Mouse (Mus musculus): Measurements from ENCODE around the gene Rbfox1.

DNA sequence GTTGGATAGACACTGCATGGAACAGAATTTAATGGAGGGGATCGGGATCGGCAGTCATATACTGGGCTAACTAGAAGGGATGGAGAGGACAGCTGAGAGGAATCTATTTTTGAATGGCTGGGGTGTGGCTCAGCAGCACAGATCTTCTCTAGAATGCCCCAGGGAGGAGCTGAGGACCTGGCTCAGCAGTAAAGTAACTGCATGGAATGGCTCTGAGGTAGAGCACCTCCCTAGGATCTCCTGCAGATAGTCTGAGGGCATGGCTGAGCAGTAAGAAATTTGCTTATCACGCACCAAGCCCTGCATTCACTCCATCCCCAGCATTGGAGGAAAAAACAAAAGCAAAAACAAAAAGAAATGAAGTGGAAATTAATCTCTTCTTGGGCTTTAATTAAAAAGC is 225.0 kb downstream of the Rbfox1 start:
- no peak for TF ChIP-seq CTCF (IDR thresholded peaks at IDR 0.05; ENCODE audit: low read depth)
- TF ChIP-seq EP300 (optimal IDR thresholded peaks at IDR 0.05): no peak
